Mouse (Mus musculus) stomach, embryonic 16.5 days (tissue): ENCODE measurements around the gene Colq. TPM values are rescaled to one million over a fixed set of nuclear protein-coding genes. Genes with fewer than 3 reads are reported as not detected.
"Not testable (repeated sequence)": the region's sequence is repeated elsewhere in the genome, so short reads cannot be mapped to it uniquely, and the experiment has no call there.

ENCODE experiments used
- ATAC-seq: fragments of 200-750 bp; cut with Nextera tagmentation; 2 replicates; pipeline ENCODE4 v1.8.0; 2017; ENCODE audit warnings: moderate number of reproducible peaks, moderate TSS enrichment; ENCODE audit not compliant: insufficient read depth, low FRiP score
- H3K27ac ChIP-seq: fragments of 300-500 bp; sonication (generic); 2 replicates; pipeline ENCODE4 v1.5.1; 2014; ENCODE audit warnings: low read length
- H3K27me3 ChIP-seq: fragments of 300-500 bp; sonication (generic); 2 replicates; pipeline ENCODE4 v1.6.1; 2014; ENCODE audit warnings: low read length, control low read depth, mixed read lengths; ENCODE audit not compliant: control insufficient read depth, insufficient read depth
- H3K36me3 ChIP-seq: fragments of 300-500 bp; sonication (generic); 2 replicates; pipeline ENCODE4 v1.6.1; 2014; ENCODE audit warnings: low read length; ENCODE audit not compliant: control insufficient read depth, insufficient read depth
- H3K4me1 ChIP-seq: fragments of 300-500 bp; sonication (generic); 2 replicates; pipeline ENCODE4 v1.6.1; 2014; ENCODE audit warnings: low read length, control low read depth, mixed read lengths; ENCODE audit not compliant: control insufficient read depth, insufficient read depth
- H3K4me2 ChIP-seq: fragments of 300-500 bp; sonication (generic); 2 replicates; pipeline ENCODE4 v1.6.1; 2014; ENCODE audit warnings: low read depth, low read length, mixed read lengths
- H3K4me3 ChIP-seq: fragments of 300-500 bp; sonication (generic); replicated peaks from 2 replicates; pipeline ENCODE4 v1.5.1; 2014; ENCODE audit warnings: mild to moderate bottlenecking, low read length
- H3K9ac ChIP-seq: fragments of 300-500 bp; sonication (generic); 2 replicates; pipeline ENCODE4 v1.6.1; 2014; ENCODE audit warnings: low read length
- H3K9me3 ChIP-seq: fragments of 300-500 bp; sonication (generic); replicated peaks from 2 replicates; pipeline ENCODE4 v1.6.1; 2016; ENCODE audit warnings: low read length, control low read depth; ENCODE audit not compliant: control insufficient read depth
- WGBS: fragments of 180-500 bp; shearing (Covaris S2); extraction: QIAGEN DNeasy Blood & Tissue Kit; methylation state at CpG from one replicate; pipeline ENCODE4 v1.1.7; 2014; 5-methylcytosine and 5-hydroxymethylcytosine counted together
- polyA plus RNA-seq: library from polyadenylated mRNA; unstranded; fragments of >200 nt; fragmentation: Nextera tagmentation; extraction: Ambion mirVana; gene quantifications from 2 replicates; pipeline ENCODE4 v1.2.1, GENCODE M21; 2015

Gene Colq
- polyA plus RNA-seq, 1 experiment from 2014 or later, result 2.1 TPM

DNA sequence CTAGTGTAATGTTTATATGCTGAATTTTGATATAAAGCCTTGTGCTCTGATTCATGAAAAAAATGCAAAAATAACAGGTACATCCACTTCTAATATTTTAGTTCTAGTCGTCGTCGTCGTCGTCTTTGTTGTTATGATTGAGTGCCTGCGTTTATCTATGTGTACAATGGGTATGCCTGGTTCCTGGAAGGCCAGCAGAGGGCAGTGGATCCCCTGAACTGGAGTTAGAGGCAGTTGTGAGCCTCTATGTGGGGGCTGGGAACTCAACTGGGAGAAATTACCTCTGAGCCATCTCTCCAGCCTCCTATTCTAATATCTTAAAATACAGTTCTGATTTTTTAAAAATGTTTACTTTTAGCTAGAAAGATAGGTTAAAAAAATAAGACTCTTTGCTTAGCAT, 14.4 kb upstream of the Colq start:
- Histone ChIP-seq H3K36me3 (no peaks in the 10 kb centered on the region), H3K27me3 (no peaks in the 10 kb centered on the region), H3K9ac (no peak overlapping the region), H3K27ac (no peak overlapping the region), H3K4me1 (no peaks in the 10 kb centered on the region), H3K4me2 (no peak overlapping the region), H3K4me3 (no peak overlapping the region), H3K9me3 (no peaks in the 10 kb centered on the region)
- no peak for ATAC-seq
- WGBS, result 55% methylated on average over 6 of the region's 6 CpGs

DNA sequence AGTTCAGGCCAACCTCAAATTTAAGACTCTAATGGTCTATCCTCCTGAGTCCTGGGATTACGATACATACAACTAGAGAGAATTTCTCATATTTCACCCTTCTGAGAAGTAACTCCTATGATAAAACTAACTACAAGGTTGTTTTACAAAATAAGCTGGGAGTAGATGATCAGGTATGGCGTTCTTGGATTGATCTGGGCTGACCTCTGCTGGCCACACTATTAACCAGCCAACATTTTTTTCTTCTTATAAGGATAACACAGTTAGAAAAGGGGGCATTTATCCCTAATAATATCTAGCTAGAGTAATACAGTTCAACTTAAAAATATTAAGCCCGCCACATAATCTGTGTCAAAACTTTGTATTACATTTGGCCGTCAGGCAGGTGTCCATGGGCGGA, 13.8 kb upstream of the Colq start:
- Histone ChIP-seq H3K9ac (no peak overlapping the region), H3K4me1 (no peaks in the 10 kb centered on the region), H3K9me3 (no peaks in the 10 kb centered on the region), H3K27me3 (no peaks in the 10 kb centered on the region), H3K4me3 (no peak overlapping the region), H3K27ac (no peak overlapping the region), H3K4me2 (no peak overlapping the region), H3K36me3 (no peaks in the 10 kb centered on the region)
- no peak for ATAC-seq
- WGBS, result 67% methylated on average over 5 of the region's 5 CpGs

DNA sequence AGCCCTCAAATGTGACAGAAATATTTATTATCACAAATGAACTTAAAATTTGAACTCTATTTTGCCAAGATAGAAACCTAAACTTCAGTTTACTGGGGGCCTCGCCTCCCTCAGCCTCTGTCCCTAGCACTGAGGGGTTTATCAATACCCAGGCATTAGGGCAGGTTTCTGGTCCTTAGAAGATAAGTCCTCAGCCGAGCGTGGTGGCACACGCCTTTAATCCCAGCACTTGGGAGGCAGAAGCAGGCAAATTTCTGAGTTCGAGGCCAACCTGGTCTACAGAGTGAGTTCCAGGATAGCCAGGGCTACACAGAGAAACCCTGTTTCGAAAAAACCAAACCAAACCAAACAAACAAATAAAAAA, 11.5 kb upstream of the Colq start:
- not testable (repeated sequence) for H3K4me1 ChIP-seq, H3K9me3 ChIP-seq, H3K9ac ChIP-seq, ATAC-seq, H3K36me3 ChIP-seq, H3K4me2 ChIP-seq, H3K27me3 ChIP-seq, H3K4me3 ChIP-seq, H3K27ac ChIP-seq
- WGBS, result 83% methylated on average over 6 of the region's 6 CpGs

DNA sequence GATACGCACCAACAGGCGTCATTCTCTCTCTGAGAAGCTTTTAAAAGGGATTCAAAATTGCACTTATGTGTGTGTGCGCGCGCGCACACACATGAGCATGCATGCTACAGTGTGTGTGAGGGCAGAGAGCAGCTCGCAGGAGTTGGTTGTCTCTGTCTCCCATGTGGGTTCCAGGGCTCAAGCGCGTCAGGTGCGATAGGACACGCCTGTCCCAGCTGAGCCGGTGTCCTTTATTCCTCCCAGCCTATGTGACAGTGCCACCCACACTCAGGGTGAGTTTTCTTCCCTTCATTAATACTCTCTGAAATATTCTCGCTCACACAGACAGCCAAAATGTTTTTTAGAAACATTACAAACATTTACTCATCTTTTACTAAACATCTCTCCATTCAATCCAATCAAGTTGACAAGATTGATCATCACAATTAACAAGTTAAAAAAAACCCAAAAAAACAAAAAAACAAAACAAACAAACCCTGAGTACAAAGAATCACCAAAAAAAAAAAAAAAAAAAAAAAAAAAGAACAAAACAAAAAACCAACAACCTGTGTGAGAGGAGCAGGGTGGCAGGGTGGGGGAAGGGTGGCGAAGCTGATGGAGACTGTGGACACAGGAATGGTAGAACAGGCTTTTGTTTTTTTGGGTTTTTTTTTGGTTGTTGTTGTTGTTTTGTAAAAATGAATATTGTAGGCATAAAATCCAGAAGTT, 10.9 kb upstream of the Colq start:
- Histone ChIP-seq H3K4me1 (no peaks in the 10 kb centered on the region), H3K36me3 (no peaks in the 10 kb centered on the region), H3K4me2 (no peak overlapping the region), H3K9ac (no peak overlapping the region), H3K27ac (no peak overlapping the region), H3K9me3 (no peaks in the 10 kb centered on the region), H3K27me3 (no peaks in the 10 kb centered on the region), H3K4me3 (no peak overlapping the region)
- WGBS, result 87% methylated on average over 14 of the region's 14 CpGs
- no peak for ATAC-seq

DNA sequence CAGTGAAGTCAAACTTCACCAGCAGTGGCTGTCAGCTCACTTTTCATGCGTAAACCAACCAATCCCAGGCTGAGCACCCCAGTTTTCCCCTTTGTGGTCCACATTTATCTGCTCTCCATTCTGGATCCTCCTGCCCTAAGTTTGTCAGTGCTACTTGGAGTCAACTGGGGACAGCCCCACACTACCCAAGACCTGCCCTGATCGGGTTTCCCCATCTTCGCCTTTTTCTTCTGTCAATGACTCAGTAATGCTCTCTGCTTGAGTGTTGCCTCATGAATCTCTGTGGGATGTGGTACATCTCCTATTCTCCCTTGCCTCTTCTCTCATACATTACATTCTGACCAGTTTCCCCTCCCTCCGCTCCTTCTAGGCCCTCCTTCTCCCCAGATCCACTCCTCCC, 6.3 kb upstream of the Colq start:
- Histone ChIP-seq H3K9ac (no peak overlapping the region), H3K4me1 (no peaks in the 10 kb centered on the region), H3K36me3 (no peaks in the 10 kb centered on the region), H3K4me2 (no peak overlapping the region), H3K27me3 (no peaks in the 10 kb centered on the region), H3K9me3 (0 out of 2 replicates have a peak, but pooled peaks cover 3% of the 10 kb centered on the region), H3K4me3 (no peak overlapping the region), H3K27ac (no peak overlapping the region)
- ATAC-seq, result no peak
- 92% methylated on average over 4 of the region's 4 CpGs for WGBS

DNA sequence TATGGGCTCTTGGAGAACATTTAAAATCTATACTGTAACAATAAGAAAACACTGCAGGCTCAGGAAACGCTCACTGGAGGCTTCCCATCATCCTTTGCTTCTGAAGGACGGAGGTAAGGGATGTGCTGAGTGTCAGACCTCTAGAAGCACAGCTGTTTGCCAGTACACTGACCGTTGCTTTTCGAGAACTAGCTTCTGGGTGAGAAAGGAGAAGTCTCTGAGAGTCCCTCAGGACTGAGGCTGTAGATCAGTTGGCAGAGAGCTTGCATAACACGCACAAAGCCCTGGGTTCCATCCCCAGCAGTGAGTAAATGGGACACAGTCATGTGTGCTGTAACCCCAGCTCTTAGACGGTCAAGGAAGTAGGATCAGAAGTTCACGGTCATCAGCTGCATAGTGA, 5.3 kb upstream of the Colq start:
- Histone ChIP-seq H3K27me3 (no peaks in the 10 kb centered on the region), H3K4me2 (no peak overlapping the region), H3K4me1 (no peaks in the 10 kb centered on the region), H3K36me3 (no peaks in the 10 kb centered on the region), H3K9me3 (0 out of 2 replicates have a peak, but pooled peaks cover 3% of the 10 kb centered on the region), H3K4me3 (no peak overlapping the region), H3K27ac (no peak overlapping the region), H3K9ac (no peak overlapping the region)
- WGBS, result 66% methylated on average over 7 of the region's 7 CpGs
- ATAC-seq, result no peak

DNA sequence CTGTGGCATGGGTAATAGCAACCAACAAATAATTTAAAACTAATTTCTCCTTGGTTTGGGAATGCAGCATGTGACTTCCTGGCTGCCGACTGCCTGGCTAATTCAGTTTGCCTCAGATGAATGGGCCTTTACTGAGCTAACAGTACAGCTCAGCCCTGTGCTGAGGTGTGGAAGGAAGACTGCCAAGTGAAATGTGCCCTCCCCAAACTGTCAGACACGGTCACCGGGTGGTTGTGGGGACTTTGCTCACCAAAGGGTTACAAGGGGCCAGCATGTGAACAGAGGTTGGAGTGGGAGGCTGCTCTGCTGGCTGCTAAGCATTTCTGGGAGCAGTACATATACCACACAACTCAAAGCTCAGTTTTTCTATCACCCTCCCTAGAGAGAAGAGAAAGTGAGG, 3.5 kb upstream of the Colq start:
- Histone ChIP-seq H3K9ac (no peak overlapping the region), H3K4me2 (no peak overlapping the region), H3K4me1 (no peaks in the 10 kb centered on the region), H3K4me3 (no peak overlapping the region), H3K9me3 (0 out of 2 replicates have a peak, but pooled peaks cover 3% of the 10 kb centered on the region), H3K27ac (no peak overlapping the region), H3K36me3 (no peaks in the 10 kb centered on the region), H3K27me3 (no peaks in the 10 kb centered on the region)
- WGBS, result 69% methylated on average over 3 of the region's 3 CpGs
- ATAC-seq, result no peak

DNA sequence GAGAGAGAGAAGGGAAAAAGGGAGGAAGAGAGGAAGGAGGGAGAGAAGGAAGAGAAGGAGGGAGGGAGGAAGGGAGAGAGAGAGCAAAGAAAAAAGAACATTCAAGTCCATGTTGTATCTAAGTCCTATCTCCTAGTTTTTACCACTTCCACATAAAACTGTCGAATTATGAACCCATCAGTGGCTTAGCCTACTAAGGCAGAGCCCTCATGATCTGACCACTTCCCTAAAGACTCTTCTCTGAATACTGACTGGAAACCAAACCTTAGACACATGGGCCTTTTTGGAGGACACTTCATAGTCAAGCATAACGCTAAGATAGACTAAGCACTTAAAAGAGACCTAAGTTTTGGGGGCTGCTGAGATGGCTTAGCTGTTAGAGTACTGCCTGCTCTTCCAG, 1.9 kb upstream of the Colq start:
- 86% methylated on average over 2 of the region's 2 CpGs for WGBS
- Histone ChIP-seq H3K4me3 (no peak overlapping the region), H3K36me3 (no peaks in the 10 kb centered on the region), H3K27ac (no peak overlapping the region), H3K4me1 (no peaks in the 10 kb centered on the region), H3K27me3 (no peaks in the 10 kb centered on the region), H3K9me3 (0 out of 2 replicates have a peak, but pooled peaks cover 3% of the 10 kb centered on the region), H3K4me2 (no peak overlapping the region), H3K9ac (no peak overlapping the region)
- no peak for ATAC-seq

DNA sequence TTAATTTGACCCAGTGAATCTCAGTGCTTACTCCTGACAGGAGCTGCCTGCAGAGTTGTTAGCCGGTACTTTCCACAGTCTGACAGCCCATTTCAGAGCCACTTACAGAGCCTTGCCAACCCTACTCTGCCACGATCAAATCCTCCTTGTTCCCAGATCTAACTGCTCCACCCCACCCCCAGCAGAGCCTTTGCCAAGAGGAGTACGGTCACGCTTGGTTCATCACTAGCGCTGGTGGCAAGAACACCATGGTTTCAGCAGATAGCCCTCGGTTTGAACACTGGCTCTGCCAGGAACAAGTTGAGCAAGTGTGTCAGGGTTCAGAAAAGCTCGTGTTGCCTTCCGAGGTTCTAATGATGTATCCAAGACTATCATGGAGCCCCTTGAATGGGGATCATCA, 4.7 kb downstream of the Colq start:
- WGBS, result 84% methylated on average over 8 of the region's 8 CpGs
- H3K4me2 ChIP-seq, result no peak overlapping the region

More for the DNA sequence above, 4.7 kb downstream of the Colq start:
- H3K9ac ChIP-seq, result no peak overlapping the region
- H3K4me3 ChIP-seq, result no peak overlapping the region
- H3K36me3 ChIP-seq, result no peaks in the 10 kb centered on the region
- H3K4me1 ChIP-seq, result no peaks in the 10 kb centered on the region
- ATAC-seq, result no peak
- H3K27ac ChIP-seq, result no peak overlapping the region
- no peaks in the 10 kb centered on the region for H3K9me3 ChIP-seq
- no peaks in the 10 kb centered on the region for H3K27me3 ChIP-seq
